Mouse (Mus musculus) ovary, postnatal 36 days (tissue): ENCODE results near the gene Inpp5f.
"Not testable (repeated sequence)": the region's sequence is repeated elsewhere in the genome, so short reads cannot be mapped to it uniquely, and the experiment has no call there.

ENCODE experiments used
- DNase-seq: peaks from one replicate; pipeline ENCODE4 v3.0.0; 2022; ENCODE audit warnings: low spot score, mixed read lengths

Inpp5f gene

GRCm38 (mm10) chr7:128592936-128593241 lies 18.2 kb upstream of the Inpp5f start:
- no peak for DNase-seq

DNA sequence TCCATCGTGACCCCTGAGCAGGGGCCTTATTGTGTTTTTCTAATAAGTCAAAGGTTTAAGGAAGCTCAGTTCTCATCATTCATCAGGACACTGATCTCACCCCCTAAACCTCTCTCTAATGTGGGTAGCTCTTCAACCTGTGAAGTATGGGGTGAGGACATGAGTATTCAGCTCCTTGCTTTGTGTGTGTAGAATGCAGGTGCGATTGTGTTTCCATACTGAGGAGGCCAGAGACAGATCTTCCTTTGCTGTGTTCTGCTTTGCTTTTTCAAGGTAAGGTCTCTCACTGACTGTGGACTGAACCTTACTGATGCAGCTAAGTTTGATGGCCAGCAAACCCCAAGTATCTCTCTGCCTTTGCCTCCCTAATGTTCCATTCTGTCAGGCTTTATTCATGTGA lies 14.9 kb upstream of the Inpp5f start:
- no peak for DNase-seq

DNA sequence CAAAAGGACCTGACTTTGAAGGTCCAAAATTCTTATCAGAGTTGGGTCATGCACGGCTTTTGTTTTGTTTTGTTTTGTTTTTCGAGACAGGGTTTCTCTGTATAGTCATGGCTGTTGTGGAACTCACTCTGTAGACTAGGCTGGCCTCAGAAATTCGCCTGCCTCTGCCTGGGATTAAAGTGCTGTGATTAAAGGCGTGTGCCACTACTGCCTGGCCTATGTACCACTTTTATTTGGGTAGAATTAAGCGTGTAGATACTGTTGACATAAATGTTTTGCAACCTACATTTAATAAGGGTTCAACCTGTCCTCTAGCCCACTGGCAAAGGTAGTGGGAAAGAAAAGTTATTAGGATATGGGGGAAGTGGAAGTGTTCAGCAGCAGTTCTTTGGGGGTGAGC lies 12.1 kb upstream of the Inpp5f start:
- DNase-seq, result no peak

GRCm38 (mm10) chr7:128601826-128602225 lies 9.3 kb upstream of the Inpp5f start:
- DNase-seq, result no peak

- DNase-seq, result not testable (repeated sequence)
These were observed 1.2 kb upstream of the Inpp5f start for GRCm38 (mm10) chr7:128609936-128610335.

DNA sequence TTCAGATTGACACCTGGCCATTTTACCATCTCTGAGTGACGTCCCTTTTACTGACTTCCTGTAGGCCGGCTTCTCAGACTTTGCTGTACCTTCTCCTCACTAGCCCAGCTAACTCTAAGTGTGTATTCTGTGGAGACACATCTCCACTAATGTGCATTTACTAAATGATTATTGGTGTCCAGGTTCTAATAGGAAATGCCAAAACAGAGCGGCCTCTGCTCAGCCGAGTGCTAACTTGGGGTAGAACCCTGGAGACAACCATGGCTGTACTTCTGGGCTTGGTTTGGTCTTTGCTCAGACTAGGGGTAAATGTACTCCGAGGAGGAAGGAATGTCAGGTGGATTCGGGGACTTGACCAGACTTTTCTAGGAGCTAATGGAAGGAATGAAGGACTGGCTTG lies 638 bp upstream of the Inpp5f start:
- DNase-seq, result no peak

DNA sequence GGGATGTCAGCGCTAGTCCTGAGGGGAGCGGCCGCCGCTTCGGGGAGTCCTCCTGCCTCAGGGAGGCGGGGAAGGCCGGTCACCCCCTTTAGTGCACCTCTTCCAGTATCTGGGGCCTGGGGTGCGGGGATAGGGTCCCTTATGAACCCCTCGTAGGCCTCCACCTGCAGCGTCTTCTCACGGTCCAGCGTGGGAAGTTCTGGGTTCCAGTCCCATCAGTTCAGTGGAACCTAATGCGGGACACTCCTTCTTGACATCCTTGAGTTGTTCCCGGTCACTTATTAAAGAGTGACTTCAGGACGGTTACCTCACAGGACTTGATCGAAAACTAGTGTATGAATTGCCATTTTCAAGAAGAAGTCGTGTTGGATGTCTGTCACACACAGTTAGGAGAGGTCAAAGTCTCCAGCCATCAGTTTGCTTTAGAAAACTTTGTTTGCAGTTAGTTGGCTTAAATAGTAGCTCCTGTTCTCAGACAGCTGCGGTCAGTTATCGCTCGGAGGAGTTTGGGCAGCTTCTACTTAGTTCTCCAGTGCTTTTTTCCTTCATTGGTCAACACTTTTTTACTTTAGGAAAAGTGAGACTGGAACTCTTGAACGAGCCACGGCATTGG lies 777 bp downstream of the Inpp5f start:
- no peak for DNase-seq

- no peak for DNase-seq
These were observed 1.5 kb downstream of the Inpp5f start for GRCm38 (mm10) chr7:128612521-128613181.

DNA sequence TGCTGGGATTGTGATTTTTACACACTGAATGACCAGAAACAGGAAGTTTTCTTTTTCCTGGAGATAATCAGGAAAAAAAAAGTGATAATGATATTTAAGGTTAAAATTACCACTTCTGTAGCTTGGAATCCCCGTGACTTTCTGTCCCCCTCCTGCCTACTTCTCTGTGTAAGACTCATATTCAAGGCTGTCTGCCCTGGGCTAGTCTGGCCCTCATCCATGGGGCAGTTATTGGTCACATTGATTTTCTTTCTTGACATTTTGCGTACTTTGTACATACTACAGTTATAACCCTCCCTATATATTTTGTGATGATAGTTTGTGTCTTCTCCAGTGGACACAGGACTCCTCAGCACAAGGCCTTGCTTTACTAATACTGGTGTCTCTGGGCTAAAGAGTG lies 2.5 kb downstream of the Inpp5f start:
- no peak for DNase-seq

DNA sequence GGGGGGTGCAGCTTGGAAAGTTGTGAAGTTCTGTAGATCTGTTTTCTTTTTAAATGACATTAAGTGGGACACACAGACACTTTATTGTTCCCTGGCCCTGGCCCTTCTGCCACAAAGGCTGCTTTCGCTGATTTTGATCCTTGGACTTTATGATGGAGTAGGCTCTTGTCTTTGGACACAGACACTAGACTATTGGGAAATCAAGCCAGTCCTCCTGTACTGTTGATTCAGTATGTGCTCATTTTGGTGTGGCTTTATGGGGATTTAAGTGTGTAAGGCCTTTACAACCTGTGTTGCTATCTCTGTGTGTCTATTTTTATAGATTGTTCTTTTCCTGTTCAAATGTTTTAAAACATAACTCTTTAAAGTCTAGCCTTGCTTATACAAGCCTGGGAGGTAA lies 6.5 kb downstream of the Inpp5f start:
- no peak for DNase-seq

DNA sequence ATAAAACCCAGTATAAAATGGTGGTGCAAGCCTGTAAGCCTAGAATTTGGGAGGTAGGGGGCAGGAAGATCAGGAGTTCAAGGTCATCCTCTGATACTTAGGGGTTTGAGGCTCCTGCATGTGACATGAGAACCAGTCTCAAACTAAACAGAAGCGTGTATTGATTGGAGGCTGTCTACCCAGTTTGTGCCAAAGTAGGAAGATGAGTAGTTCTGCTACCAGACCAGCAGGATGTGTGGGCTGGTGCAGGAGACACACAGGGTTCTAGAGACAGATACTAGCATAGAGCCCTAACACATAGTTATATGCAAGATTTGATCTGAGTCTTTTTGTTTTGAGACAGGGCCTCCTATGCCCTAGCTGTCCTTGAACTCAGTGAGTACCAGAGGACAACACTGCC lies 9.1 kb downstream of the Inpp5f start:
- no peak for DNase-seq

DNA sequence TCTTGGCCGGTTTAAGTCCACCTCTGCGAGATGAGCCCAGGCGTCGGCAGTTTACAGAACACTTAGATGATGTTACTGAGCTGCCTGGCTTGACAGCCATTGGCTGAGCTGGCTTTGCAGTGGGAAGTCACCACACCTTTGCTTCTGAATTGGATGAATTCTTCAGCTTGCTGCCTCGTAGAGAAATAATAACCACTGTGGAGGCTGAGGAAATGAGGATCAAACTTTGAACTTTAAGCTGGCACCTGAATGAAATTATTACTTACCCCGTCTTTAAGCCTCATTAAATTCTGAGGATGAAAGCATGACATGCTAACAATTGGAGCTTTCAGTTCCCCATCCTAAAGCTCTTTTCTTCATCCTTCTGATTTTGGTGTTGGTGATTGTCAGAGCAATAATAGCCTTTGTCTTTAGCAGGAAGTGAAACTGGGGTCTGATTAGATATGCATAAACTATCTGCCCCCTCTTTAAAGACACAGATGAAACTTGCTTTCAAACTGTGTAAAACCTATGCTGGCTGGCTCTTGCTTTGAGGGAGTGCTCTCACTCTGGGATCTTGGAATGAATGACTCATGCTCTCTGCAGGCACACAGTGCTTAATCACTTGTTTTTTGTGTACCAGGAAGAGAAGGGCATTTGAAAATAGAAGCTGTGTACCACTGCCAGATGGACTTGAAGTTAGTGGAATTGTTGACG lies 11.3 kb downstream of the Inpp5f start:
- DNase-seq, result no peak

- DNase-seq, result no peak
These were observed 11.9 kb downstream of the Inpp5f start for GRCm38 (mm10) chr7:128622994-128623393.

DNA sequence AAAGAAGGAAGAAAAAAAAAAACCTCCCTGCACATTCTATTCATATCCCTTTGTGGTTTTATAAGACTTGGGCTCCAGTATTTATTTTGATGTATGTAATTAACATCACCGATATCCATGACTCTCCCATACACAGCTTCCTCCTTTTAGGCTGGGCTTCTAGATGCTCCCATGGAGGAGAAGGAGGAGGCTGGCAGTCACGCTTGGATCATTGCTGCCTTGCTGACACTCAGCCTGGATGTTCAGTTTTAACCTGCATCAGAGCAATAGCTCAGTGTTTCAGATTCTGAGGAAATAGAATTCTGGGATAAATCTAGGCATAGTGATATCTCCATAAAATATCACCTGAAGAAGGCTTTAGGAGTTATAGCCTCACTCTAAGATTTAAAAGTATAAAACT lies 14.3 kb downstream of the Inpp5f start:
- DNase-seq, result no peak

- no peak for DNase-seq
These were observed 15.5 kb downstream of the Inpp5f start for GRCm38 (mm10) chr7:128626601-128627000.

- DNase-seq, result no peak
These were observed 16.1 kb downstream of the Inpp5f start for GRCm38 (mm10) chr7:128627251-128627650.

DNA sequence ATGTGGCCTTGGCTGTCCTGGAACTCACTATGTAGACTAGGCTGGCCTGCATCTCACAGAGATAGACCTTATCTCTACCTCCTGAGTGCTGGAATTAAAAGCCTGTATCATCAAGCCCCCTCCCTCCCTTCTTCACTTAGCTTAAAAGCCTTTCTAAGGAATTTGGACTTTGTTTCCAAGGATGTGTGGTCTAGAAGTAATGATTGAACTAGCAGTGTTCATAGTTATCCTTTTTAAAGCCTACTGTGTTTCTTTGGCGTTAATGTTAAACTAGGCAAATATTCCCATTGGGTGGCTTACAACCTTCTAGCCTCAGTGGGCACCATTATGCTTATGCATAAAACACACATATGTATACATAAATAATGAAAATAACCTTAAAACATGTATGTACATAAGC lies 16.6 kb downstream of the Inpp5f start:
- no peak for DNase-seq

GRCm38 (mm10) chr7:128633156-128633555 lies 22.0 kb downstream of the Inpp5f start:
- no peak for DNase-seq

- DNase-seq, result no peak
These were observed 28.9 kb downstream of the Inpp5f start for GRCm38 (mm10) chr7:128639925-128640485.

GRCm38 (mm10) chr7:128641571-128641970 lies 30.4 kb downstream of the Inpp5f start:
- no peak for DNase-seq

- no peak for DNase-seq
These were observed 31.3 kb downstream of the Inpp5f start for GRCm38 (mm10) chr7:128642386-128642785.

DNA sequence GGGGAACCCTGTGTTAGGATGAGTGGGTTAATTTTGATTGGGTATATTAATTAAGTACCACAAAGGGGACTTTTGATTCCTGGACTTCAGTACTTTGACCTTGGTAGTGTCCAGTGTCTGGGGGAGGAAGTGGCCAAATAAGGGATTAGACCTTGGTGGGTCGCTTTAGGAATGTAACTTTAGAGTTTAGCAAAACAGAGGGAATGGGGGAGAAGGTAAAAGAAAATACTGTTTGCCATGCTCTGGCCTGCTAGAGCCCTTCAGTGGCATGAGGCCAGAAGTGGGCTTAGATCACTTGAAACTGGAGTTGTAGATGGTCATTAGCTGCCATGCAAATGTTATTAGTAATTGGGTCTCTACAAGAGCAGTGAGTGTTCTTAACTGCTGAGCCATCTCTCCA lies 45.8 kb downstream of the Inpp5f start:
- no peak for DNase-seq

DNA sequence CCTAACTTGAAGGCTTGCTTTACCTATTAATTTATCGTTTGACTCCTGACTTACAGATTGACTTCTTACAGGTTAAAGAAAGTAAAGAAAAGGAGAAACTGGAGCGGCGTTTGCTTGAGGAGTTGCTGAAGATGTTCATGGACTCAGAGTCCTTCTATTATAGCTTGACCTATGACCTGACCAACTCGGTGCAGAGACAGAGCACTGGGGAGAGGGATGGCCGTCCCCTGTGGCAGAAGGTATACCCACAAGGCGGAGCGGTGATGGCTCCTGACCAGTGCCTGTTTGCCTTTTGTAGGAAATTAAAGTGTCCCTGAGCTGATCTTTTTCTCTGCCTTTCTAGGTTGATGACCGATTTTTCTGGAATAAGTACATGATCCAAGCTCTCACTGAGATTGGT lies 52.8 kb downstream of the Inpp5f start:
- DNase-seq, result no peak
